Mouse (Mus musculus): ENCODE results near the gene Vdac2.

Vdac2 gene

DNA sequence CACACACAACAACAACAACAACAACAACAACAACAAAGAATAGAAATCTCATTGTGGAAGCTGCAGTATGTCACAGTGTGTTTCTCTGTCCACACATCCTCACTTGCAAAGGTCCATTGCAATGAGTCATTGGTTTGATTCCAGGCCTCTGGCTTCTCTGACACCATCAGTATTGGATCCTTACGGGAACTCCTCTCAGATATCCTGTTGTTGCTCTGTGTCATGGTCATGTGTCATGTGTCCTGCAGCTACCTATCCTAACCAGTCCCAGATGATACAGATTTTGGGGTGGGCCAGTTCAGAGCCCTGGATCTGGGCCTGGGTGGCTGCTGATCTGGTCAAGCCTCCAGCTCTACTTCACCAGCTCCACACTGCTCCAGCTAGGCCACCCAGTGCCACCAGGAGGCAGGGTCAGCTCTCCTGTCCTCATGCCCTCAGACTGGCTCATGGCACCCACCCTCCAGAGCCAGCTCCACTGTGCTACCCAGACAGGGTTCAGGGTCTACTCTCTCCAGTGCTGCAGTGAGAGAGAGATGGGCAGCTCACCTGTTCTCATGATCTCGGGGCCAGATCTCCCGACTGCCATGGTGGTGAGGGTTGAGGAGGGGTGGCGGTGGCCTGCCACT lies 4.0 kb upstream of the Vdac2 start:
- peak; percentile 23 for DNase-seq

DNA sequence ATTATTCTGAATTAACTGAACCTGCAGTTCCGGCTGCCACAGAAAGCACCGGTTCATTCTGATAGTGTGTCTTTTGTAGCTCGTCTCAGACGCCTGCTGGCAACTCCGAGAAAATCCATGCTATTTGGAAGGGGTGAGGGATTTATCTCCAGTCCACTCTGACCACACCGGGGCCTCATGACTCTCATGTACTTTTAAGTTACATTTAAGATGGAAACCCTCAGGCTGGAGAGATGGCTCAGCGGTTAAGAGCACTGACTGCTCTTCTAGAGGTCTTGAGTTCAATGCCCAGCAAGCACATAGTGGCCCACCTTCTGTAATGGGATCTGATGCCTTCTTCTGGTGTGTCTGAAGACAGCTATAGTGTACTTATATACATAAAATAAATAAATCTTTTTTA lies 2.7 kb upstream of the Vdac2 start:
- peak; percentile 11 for DNase-seq

DNA sequence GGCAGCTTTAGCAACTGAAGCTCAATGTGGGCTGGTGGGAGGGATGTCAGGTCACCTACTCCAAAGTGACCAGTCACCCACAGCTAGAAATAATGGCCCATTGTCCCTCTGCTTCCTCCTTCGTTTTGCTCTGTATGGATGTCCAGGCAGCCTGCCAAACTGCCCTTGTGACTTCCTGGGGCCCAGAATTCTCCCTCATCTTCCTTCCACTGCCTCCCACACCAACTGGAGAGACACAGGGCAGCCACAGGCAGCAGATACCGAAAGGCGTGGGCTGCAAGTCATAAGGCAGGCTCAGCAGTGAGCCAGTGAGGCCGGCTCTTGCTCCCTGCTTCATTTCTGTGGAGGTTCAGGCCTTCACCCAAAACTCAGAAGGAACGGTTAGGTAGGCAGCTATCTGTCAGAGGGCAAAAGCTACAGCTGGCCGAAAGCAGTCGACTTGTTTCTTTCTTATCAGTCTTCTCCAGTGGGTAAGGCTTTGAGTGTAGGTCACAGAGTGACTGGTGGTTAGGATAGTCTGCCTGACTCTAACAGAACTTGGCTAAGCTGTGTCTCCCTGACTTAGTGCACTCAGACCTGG lies 2.2 kb upstream of the Vdac2 start:
- DNase-seq, result peak; percentile 74

DNA sequence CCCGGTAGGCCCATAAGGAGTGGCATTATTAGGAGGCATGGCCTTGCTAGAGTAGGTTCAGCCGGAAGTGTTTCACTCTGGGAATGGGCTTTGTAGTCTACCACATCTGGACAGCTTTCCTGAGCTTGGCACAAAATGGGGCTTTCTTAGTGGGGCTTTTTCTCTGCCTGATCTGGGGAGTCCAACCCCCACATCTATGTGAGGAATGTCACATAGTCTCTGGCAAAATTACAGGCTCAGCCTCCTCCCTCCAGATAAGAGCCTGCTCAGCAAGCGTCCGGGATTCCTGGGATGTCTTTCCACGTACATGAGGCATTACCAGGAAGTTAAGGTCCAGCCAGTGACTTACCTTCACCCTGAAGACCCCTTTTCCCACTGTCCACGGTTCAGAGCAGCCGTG lies 1.1 kb upstream of the Vdac2 start:
- DNase-seq, result peak; percentile 18

DNA sequence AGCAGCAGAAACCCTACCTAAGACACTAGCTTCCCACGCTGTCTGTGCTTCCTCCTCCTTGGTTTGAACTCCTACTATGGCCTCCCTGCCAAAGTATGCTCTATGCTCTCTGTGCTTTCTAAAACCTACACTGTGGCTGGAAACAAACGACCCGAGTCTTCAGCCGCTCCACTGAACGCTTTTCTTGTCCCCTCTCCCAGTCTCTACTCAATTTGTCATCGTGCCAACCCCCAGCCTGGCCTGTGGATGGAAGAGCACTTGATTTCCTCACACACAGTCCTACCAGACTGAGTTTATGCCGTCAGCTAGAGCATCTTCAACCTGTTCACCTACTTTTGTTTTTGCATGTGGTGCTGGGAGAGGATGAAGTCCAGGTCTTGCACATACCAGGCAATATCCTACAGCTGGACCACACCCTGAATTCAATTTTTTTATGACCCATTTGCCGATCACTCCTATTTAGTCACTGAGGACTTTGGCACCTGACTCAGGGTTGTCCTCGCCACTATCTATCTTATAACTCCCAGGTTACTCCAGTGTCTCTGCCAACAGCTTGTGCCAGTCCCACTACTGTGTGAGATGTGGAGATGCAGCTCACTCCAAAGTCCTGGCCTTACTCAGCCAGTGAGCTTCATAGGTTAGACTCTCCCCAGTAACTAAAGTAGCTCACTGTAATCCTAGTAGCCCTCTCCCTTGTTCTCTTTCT lies 901 bp downstream of the Vdac2 start:
- DNase-seq, result no peak

DNA sequence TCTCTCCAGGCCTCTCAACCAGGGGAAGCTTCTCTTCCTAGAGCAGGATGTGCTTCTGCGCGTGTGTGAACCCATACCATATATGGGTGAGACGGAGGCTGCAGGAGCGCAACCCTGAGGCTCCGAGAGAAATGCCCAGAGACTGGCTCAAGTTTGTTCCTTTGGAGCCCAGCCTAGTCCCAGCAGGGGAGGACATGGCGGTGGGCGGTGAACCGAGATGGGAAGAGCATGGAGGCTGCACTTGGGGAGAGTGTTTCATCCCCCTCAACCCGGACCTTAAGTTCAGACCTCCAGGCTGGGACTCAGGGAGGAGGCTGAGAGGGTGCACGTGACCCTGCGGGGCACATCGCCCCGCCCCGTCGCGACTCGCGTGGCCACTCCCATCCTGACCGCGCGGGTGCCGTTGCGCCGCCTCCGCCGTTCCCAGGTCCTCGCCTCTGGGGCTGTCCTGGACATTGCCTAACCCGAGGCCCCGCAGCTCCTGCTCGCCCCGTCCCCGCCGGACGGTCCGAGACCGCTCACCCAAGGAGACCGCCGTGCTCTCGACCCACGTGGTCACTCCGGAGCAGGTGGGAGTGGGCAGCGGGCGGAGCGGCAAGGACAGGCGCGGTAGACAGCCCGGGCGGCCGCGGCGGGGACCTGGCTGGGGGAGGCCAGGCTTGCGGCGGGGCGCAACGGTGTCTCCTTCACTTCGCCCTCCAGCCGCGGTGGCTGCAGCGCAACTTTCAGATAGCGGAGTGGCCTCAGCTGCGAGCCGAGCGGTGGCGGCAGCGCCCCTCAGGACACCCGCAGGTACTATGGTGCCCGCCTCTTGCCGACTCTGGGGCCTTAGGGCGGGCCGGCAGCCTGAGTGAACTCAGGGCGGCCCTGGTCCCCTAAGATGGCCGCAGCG lies 6.1 kb downstream of the Vdac2 start:
- DNase-seq, result peak; percentile 97

DNA sequence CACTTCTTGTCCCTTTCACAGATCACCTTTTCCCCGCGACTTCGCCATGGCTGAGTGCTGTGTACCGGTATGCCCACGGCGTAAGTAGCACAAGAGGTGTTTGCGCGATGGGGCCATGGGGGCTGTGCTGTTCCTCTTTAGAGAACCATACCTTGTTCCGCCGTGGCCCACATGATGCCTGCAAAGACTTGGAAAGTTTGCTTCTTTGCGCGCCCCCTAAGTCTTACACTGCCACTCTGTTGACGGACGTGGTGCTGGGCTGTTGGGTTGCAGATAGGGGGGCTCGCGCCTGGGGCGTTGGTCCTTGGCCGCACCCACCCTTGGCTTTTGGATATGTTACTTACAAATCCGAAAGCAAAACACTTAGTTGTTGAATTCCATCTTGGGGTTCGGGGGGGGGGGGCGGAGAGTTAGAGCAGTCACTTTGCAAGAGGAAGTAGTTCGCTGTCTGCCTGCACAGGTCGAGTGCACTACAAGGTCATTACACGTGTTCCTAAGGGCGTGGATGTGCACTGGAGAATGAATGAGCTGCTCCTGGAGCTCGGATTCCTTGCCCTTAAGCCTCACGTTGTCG lies 6.9 kb downstream of the Vdac2 start:
- DNase-seq, result peak; percentile 50

DNA sequence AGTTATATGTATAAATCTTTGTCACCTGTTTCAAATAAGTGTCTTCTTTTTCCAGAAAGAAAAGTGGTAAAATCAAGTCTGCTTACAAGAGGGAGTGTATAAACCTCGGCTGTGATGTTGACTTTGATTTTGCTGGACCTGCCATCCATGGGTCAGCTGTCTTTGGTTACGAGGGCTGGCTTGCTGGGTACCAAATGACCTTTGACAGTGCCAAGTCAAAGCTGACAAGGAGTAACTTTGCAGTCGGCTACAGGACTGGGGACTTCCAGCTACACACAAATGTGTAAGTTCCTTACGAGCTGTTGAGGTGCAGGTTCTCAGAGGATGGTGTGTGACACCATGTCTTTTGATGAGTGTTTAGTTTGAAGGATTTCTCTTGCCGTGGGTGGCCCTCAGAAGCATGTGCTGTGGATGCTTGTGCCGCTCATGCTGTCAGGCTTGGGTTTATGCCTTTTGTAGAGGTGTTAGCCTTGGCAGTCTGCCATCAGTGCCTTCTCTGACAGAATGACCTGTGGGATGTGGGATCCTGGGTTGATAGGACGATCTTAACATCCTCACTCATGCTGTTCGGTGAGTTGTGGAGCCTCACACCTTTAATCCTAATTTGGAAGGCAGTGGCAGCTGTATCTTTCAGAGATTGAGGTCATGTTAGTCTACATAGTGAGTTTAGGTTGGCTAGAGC lies 13.4 kb downstream of the Vdac2 start:
- DNase-seq, result no peak

DNA sequence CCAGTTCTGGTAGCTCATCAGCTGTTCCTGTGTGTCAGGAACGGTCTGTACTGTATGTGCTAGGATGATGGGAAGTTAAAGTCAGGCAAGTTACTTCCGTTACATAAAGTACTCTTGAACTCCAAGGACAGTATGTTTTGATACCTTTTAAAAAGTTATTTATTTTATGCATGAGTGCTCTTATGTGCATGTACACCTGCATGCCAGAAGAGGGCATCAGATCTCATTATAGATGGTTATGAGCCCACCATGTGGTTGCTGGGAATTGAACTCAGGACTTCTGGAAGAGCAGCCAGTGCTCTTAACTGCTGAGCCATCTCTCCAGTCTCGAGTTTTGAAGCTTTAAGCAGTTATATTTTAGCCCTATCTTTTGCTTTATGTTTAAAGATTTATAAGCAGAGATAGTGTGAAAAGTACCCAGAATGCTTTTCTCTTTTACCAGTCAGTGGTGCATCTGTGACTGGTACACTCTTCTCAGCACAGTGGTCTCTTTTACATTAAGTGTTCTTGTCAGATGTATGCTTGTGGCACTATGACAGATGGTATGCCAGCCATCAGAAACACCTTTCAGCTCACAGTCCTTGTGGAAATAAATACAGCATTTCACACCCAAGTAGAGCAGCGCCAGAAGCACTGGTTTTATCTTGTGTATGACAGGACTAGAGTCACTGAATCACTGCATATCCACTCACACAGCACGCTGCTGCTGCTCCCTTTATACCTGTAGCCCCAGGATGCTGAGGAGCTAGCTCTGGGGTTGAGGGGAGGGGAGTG lies 17.0 kb downstream of the Vdac2 start:
- no peak for DNase-seq

DNA sequence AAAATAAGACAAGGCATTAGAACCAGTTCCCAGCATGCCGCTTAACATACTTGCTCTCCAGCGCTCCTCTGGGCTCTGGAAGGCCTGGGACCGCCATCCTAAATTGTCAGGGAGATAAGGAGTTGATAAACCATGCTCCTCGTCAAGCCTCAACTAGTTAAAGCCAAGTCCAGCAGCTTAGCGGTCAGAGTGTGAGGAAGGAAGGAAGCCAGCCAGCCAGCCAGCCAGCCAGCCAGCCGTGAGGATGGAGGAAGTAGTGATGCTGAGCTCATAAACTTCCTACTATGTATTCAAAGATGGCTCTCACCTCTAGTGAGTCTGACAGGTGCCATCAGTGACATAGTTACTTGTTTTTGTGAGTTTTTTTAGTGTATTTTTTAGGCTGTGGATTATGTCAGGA lies 18.2 kb downstream of the Vdac2 start:
- DNase-seq, result no peak

DNA sequence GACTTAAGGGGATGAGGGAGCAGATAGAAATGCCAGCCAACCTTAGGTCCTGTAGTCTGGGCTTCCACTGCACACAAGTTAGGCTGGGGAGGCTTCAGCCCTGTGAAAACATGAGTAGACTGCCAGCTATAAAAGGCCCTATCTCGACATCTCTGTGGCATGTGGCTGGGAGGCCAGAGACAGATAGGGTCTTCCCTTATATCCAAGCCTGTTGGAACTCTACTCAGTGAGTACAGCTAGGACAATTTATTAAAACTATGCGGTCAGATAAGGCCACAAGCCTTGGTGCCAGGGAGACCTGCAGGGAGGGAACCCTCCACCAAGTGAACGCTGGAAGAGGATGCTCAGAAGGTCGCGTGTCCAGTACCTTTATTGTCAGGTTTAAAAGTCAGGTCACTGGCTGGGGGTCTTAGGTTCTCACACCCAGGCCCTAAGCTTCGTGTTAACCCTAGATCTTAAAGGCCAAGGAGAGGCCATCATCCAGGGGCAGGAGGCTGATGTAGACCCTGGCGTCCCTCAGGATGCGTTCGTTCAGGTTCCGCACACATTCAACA lies 21.9 kb downstream of the Vdac2 start:
- DNase-seq, result no peak

DNA sequence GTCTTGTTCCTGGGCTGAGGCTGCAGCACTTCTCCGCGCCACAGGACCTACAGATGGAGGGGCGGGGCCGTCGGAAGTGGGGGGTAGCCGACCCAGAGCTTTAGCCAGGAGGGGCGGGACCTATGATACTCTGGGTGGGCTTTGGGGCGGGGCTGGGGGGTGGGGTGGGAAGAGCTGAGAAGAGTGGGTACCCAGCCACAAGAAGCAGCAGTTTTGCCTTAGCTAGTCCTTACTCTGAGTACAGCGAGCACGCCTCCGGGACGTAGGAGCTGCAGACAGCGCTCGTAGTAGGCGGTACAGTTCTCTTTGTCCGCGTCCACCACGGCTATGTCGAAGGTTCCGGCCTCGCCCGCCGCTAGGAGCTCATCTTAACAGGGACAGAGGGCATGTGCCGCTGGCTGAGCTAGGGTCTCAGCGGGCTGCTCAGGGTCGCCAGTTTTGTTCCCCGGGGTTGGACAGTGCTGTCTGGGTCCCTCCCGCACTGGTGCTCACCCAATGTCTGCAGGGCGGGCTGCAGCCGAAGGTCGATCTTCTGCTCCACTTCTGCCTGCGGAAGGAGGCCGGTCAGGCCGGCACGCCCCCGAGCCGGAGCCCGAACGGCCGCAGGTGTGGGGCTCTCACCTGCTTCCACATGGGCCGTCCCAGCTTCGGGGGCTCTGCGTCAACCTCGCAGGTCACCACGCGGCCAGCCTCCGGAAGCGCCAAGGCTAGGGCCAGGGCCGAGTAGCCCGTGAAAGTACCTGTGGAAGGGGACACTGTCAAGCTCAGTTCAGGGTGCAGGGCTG lies 22.5 kb downstream of the Vdac2 start:
- DNase-seq, result peak; percentile 78

DNA sequence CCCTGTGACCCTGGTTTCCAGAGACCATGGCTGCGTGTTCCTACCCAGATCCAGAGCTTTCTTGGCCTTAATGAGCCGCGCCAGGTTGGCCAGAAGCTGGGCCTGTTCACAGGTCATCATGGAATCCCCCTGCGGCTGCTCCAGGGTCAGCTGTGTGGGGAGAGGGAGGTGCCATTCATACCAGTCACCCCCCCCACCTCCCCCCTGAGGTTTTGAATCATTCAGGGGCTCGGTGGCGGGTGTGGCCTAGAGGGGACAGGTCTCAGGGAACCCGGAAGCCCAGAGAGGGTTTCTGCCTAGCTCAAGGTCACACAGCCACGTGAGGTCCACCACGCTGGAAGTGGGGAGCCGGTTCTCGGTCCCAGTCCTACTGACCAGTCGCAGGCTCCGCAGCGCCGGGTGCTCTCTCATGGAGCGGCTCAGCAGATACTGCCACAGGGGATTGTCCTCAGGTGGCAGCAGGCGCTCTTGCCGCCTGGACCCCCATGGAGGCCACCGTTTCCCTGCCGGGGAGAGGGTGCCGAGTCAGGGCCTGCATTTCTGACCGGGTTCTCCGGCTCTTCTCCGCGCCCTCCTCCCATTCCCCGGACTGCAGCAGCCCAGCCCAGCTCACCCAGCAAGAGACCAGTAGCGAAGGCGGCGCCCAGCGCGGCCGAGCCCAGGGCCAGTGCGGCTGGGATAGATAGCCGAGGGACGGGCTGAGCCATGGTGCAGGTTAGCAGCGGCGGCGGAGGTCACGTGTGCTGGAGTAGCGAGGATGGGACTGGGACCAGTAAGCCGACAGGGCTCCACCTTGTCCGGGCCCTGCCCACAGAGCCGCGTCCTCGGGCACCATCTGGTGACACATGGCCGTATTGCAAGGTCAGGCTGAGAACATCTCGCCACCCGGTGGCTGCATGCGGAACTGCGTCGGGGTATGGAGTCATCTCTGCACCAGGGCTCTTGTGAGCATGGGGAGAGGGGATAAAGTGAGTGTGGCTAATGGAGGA lies 23.4 kb downstream of the Vdac2 start, which contains the start of gene Comtd1:
Comtd1 (minus strand) TSS at position 812 of the 989 bp plus-strand sequence.
- peak; percentile 98 for DNase-seq

DNA sequence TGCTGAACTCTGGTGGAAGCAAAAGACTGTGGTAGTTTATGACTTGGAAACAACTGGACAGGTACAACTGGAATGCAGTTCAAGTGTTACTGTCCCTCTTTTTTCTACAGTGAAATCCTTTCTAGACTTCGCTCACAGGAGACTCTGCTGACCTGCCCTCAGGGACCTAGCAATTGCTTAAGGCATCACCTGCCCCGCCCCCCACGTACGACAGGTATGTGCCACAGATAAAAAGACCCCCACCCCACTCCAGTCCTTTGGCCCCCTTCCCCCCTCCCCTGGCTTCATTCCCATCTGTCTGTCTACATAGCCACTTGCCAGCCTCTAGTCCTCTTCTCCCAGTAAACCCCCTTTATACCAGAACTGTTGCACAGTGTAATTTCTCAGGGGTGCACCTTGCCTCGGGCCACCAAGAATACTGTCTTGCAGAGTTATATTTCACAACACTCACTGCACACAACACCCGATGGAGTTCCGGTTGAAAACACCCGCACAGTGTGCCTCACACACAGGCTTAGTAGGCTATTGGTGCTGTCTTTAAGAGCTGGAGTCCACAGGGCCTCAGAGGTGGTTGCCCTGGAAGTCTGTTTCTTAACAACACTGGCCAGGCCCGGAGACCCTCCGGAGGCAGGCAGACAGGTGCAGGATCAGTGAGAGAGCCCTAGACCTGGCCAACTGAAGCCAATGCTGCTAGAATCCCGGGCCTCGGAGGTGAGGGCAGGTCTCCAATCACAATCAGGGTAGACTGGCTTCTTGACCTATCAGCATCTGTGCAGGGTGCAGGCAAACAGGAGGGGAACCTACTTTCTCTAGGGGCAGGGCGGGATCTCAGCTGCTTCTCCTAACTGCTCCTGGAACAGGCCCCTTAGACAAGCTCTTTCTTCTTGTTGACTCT lies 24.7 kb downstream of the Vdac2 start:
- DNase-seq, result peak; percentile 67

DNA sequence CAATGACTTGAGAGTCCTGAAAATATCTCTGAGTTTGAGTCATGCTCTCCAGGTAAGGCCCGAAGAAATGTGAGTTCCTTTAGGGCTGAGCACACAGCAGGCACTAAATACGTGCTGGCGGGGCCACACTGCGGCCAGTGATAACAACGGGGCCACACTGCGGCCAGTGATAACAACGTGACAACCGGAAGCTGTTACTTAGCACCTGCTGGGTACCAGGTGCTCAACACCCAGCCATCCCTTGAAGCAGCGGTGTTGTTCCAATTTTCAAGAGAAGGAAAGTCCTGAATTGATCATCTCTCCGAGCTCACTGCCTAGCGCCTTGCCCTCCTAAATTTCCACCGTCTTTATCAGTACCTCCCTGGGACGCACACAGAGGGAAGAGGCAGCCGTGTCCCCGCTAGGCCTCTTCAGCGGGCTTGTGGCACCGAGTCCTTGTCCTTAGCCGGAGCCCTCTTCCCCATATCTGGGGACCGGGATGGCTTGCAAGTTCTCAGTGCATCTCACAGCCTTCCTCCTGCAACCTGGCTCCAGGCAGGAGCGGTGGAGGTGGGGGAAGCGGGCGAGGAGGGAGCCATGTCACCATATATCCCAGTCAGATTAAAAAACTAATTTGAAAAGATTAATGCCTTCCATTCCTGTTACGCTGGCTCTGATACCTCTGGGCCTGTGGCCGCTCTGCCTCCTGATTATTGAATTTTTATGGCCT lies 25.5 kb downstream of the Vdac2 start:
- DNase-seq, result peak; percentile 85

DNA sequence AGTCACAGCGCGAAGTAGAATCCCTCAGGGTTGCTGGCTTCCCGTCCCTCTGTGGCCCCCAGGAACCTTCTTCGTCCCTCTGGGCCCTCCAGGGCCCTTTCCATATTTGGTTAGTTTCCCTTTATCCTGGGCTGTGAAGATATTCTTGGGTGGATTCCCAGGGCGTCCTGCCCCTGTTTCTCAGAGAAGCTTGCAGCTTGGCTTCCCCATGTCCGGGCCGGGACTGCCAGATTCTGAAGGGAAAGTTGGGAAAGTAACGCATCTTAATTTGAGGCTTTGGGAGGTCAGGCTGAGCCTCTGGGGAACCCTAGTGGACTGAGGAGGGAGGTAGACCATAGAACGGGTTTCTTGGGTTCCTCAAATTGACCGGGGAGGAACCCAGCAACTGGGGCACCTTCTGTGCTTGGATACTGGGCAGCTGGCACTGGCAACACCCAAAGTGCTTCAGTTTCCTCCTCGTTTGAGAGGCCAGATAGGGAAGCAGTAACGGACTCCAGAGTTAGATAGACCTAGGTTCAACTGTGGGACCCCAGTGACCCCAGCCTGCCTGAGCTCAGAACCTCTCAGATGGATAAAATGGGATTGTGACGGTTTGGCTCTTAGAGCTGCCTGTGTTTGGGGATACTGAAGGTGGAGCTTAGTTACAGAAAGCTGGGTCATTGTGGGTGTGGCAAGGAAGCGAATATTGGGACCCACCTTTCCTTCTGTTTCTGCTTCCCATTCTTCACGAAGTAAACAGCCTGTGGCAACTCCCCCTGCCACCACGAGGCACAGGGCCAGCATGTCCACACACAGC lies 27.2 kb downstream of the Vdac2 start:
- peak; percentile 67 for DNase-seq

Measured in liver (tissue).